Mouse (Mus musculus) intestine, embryonic 14.5 days (tissue): ENCODE data around the gene Ica1. TPM values are rescaled to one million over a fixed set of nuclear protein-coding genes. Genes with fewer than 3 reads are reported as not detected.

ENCODE experiments used
- ATAC-seq: fragments of 200-750 bp; cut with Nextera tagmentation; replicated peaks from 2 replicates; pipeline ENCODE4 v1.8.0; 2017; ENCODE audit warnings: low read depth, moderate number of reproducible peaks, moderate TSS enrichment, moderate library complexity; ENCODE audit not compliant: low FRiP score, low TSS enrichment
- DNase-seq: peaks from one replicate; pipeline ENCODE4 v3.0.0-alpha.2; 2018; ENCODE audit warnings: low spot score
- H3K27ac ChIP-seq: fragments of 300-500 bp; sonication (generic); 2 replicates; pipeline ENCODE4 v1.5.1; 2014; ENCODE audit warnings: low read depth, mild to moderate bottlenecking, control low read depth
- H3K27me3 ChIP-seq: fragments of 300-500 bp; sonication (generic); replicated peaks from 2 replicates; pipeline ENCODE4 v1.6.1; 2014; ENCODE audit warnings: low read length, control low read depth; ENCODE audit not compliant: control insufficient read depth, insufficient read depth
- H3K36me3 ChIP-seq: fragments of 300-500 bp; sonication (generic); 2 replicates; pipeline ENCODE4 v1.6.1; 2014; ENCODE audit warnings: low read length, control low read depth; ENCODE audit not compliant: control insufficient read depth, insufficient read depth
- H3K4me1 ChIP-seq: fragments of 300-500 bp; sonication (generic); replicated peaks from 2 replicates; pipeline ENCODE4 v1.6.1; 2014; ENCODE audit warnings: low read length, control low read depth, mixed read lengths; ENCODE audit not compliant: control insufficient read depth, insufficient read depth
- H3K4me2 ChIP-seq: fragments of 300-500 bp; sonication (generic); 2 replicates; pipeline ENCODE4 v1.6.1; 2014; ENCODE audit warnings: low read length
- H3K4me3 ChIP-seq: fragments of 300-500 bp; sonication (generic); 2 replicates; pipeline ENCODE4 v1.5.1; 2014; ENCODE audit warnings: low read depth, low read length, control low read depth, mixed read lengths
- H3K9ac ChIP-seq: fragments of 300-500 bp; sonication (generic); 2 replicates; pipeline ENCODE4 v1.6.1; 2014; ENCODE audit warnings: mild to moderate bottlenecking, low read length
- H3K9me3 ChIP-seq: fragments of 300-500 bp; sonication (generic); 2 replicates; pipeline ENCODE4 v1.6.1; 2016; ENCODE audit warnings: low read length, control low read depth; ENCODE audit not compliant: control insufficient read depth
- WGBS: fragments of 180-500 bp; shearing (Covaris S2); extraction: QIAGEN DNeasy Blood & Tissue Kit; methylation state at CpG from one replicate; pipeline ENCODE4 v1.1.7; 2014; 5-methylcytosine and 5-hydroxymethylcytosine counted together
- polyA plus RNA-seq: library from polyadenylated mRNA; unstranded; fragments of >200 nt; fragmentation: Nextera tagmentation; extraction: Ambion mirVana; gene quantifications from 2 replicates; pipeline ENCODE4 v1.2.1, GENCODE M21; 2014

Gene Ica1
- polyA plus RNA-seq, 1 experiment from 2014 or later: 18.6 TPM

DNA sequence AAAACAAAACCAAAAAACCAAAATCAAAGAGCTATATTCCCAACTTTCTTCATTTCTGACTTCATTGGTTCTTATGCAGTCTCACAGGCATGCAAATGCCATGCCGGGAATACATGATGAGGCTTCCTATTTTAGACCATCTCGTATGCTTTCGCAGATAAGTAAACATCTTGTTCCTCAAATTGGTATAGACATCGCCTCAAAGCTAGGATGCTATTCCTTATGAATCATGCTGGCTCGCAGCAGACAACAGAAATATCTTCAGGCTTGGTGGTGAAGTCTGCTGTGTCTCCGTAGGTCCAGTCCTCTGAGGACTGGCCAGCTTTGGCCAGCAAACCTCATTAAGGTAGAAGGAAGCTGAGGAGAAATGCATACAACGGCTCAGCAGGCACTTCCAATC, 60.3 kb downstream of the Ica1 start:
- Histone ChIP-seq H3K36me3 (no peaks in the 10 kb centered on the region), H3K4me2 (no peak overlapping the region), H3K4me3 (no peak overlapping the region), H3K9me3 (no peaks in the 10 kb centered on the region), H3K9ac (no peak overlapping the region), H3K4me1 (no peaks in the 10 kb centered on the region), H3K27me3 (no peaks in the 10 kb centered on the region), H3K27ac (no peak overlapping the region)
- no peak for DNase-seq
- whole genome bisulfite sequencing: 87% methylated on average over 7 of the region's 7 CpGs
- ATAC-seq: no peak

DNA sequence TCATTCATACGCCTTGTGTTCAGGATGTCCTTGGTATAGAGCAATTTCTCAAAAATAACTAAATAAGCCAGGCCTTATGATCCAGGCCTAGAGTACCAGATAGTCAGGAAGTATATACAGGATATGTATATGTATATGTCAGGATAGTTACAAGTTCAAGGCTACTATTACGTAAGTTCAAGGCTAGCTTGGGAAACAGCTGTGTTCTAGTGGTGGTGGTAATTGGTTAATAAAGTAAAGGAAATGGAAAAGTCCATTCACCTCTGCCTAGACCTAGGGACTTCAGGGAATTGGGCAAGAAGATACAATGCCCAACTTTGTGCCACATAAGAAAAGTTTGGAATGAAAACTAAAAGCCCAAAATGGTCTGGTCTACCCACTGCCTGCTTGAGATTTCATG, 61.7 kb downstream of the Ica1 start:
- H3K27ac ChIP-seq: no peak overlapping the region
- H3K4me3 ChIP-seq: no peak overlapping the region
- no peaks in the 10 kb centered on the region for H3K27me3 ChIP-seq
- H3K4me2 ChIP-seq: no peak overlapping the region
- whole genome bisulfite sequencing: 84% methylated on average over 2 of the region's 2 CpGs
- no peaks in the 10 kb centered on the region for H3K4me1 ChIP-seq
- H3K9me3 ChIP-seq: no peaks in the 10 kb centered on the region
- no peaks in the 10 kb centered on the region for H3K36me3 ChIP-seq
- no peak for DNase-seq
- ATAC-seq: no peak
- H3K9ac ChIP-seq: no peak overlapping the region

DNA sequence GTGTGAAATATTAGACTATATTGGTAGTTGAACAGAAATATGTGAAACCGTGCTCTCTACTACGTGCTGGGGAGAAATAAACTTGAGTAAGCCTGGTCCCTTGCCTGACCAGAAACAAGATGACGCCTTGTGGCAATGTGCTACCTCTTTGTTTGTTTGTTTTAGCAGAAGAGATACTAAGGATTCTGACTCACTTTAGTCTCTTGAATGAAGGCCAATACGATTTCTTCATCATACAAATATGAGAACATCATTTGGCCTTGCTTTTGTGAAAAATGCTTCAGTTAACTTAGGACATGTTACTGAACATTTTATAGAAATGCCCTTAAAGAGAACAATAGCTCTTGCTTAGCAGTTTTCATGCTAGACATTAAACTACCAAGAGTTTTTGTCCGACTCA, 67.0 kb downstream of the Ica1 start:
- ATAC-seq: no peak
- no peak overlapping the region for H3K9ac ChIP-seq
- 87% methylated on average over 5 of the region's 5 CpGs for WGBS

DNA sequence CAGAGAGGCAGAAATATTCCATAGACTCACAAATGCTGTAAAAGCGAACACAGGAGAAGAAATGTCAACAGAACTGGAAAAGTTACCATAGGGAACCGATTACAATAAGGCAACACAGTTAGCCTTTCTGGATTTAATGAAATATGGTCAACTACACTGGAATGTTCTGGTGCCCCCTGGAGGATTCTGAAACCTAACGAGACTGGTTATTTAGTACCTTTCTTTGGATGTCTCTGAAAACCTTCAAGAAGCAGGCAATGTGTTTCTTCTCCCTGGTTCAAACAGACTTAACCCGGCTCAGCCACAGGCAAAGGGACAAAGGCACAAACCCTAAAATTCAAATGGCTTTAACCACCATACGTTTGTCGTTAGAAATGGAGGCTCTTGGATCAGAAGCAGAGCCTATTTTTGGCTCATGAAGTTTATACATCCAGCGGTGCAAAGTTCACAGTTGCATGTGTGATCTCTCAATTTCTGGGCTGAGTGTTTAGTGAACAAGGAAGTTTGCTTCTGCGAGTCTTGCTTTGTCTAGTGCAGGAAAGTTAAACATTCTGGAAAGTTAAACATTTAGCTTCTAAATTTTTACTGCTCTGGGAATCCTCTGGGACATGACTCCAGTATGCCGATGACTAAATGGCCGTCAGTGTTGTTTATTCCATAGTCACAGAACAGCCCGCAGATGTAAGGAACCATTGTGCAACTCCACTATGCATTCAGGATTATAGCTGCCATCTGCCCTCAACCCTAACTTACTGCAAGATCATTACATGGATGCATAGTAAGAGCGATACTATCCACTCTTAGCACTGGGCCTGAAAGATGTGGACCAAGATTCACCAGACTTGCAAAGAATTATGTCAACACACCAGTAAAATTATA, 83.4 kb downstream of the Ica1 start:
- Histone ChIP-seq H3K9me3 (no peaks in the 10 kb centered on the region), H3K27me3 (no peaks in the 10 kb centered on the region), H3K4me3 (no peak overlapping the region), H3K27ac (peak overlapping the region; percentile 94), H3K4me2 (0 out of 2 replicates have a peak overlapping the region, but pooled peaks have one; percentile 4), H3K36me3 (no peaks in the 10 kb centered on the region), H3K9ac (no peak overlapping the region), H3K4me1 (peaks cover 18% of the 10 kb centered on the region)
- WGBS: 18% methylated on average over 12 of the region's 12 CpGs
- ATAC-seq (peak; percentile 78), DNase-seq (peak; percentile 61)

More for the DNA sequence above, 67.0 kb downstream of the Ica1 start:
- Histone ChIP-seq H3K36me3 (no peaks in the 10 kb centered on the region), H3K27ac (no peak overlapping the region), H3K4me3 (no peak overlapping the region), H3K4me1 (no peaks in the 10 kb centered on the region), H3K27me3 (no peaks in the 10 kb centered on the region), H3K4me2 (no peak overlapping the region), H3K9me3 (no peaks in the 10 kb centered on the region)
- DNase-seq: no peak

DNA sequence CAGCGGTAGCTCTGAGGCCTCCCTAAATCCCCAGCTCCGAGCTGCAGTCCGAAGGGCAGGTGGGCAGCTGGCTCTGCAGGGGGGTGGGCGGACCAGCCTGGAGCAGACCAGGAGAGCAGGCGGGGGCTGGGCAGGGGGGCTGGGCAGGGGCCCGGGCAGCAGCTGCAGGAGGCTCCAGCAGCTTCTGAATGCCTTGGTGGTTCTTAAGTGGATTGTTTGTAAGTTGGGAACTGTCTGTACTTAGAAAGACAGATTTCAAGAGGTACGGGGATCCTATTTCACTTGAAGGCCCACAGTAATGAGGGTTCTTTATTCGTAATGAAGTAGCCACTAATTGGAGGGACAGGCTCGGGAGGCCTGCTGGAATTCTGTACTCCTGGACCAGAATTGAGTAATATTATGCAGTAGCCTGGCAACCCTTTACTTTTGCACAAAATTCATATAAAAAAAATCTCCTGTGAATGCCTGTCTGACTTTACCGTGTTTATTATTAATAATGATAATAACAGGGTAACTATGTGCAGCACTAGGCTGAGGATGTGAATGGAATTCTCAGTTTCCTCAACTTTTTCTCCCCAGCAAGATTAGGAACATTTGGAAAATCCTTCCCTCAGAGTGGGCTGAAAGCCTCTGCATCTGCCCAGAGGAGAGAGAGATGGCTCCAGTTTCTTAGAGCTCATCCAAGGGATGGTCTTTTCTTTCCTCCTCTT, 84.2 kb downstream of the Ica1 start:
- WGBS: 15% methylated on average over 10 of the region's 10 CpGs
- no peaks in the 10 kb centered on the region for H3K27me3 ChIP-seq
- no peak overlapping the region for H3K9ac ChIP-seq
- peak; percentile 40; the same call in 1 of the 2 replicates for ATAC-seq
- no peak overlapping the region for H3K4me3 ChIP-seq
- DNase-seq: peak; percentile 64
- no peaks in the 10 kb centered on the region for H3K36me3 ChIP-seq
- H3K9me3 ChIP-seq: no peaks in the 10 kb centered on the region
- H3K4me1 ChIP-seq: peaks cover 18% of the 10 kb centered on the region
- H3K4me2 ChIP-seq: no peak overlapping the region
- H3K27ac ChIP-seq: peak overlapping the region; percentile 94

DNA sequence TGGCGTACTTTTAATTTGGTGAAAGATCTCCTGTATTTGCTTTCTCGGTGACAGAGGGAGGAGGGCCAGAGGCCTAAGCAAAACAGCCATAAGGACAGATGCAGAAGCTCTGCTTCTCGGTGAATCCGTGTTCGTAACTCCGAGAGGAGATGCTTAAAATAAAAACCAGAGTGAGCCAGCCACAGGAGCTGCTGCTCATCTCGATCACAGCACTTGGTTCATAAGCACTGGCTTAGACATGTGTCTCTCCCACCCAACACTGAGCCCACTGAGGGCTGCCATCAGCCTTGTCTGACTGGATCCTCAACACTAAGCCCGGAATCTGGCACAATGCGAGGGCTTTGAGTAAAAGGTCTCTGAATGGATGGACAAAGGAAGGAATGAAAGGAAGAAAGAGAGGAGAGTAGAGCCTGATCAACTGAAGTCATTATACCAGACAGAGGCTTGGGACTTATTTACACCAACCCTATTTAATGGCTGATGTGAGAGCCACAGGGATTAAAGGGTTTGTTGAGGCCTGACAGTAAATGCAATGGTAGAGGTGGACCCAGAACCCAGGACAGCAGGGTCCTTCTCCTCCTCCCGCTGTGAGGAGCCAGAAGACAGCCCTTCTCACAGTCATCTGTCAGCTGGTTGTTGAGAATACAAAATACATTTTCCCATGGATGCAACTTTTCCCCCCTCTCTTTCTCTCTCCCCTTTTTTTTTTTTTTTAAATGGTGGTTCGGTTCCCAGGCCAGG, 85.0 kb downstream of the Ica1 start:
- Histone ChIP-seq H3K36me3 (no peaks in the 10 kb centered on the region), H3K4me3 (no peak overlapping the region), H3K9ac (no peak overlapping the region), H3K27me3 (no peaks in the 10 kb centered on the region), H3K4me1 (peaks cover 18% of the 10 kb centered on the region), H3K9me3 (no peaks in the 10 kb centered on the region), H3K27ac (peak overlapping the region; percentile 94), H3K4me2 (no peak overlapping the region)
- DNase-seq: peak; percentile 53
- ATAC-seq: no peak
- 61% methylated on average over 11 of the region's 11 CpGs for WGBS

GRCm38 (mm10) chr6:8691199-8691975, 86.9 kb downstream of the Ica1 start:
- Histone ChIP-seq H3K9ac (no peak overlapping the region), H3K9me3 (no peaks in the 10 kb centered on the region), H3K4me2 (no peak overlapping the region), H3K27me3 (no peaks in the 10 kb centered on the region), H3K4me1 (peaks cover 18% of the 10 kb centered on the region), H3K27ac (no peak overlapping the region), H3K4me3 (no peak overlapping the region), H3K36me3 (no peaks in the 10 kb centered on the region)
- DNase-seq (no peak), ATAC-seq (no peak)
- 58% methylated on average over 2 of the region's 2 CpGs for WGBS

DNA sequence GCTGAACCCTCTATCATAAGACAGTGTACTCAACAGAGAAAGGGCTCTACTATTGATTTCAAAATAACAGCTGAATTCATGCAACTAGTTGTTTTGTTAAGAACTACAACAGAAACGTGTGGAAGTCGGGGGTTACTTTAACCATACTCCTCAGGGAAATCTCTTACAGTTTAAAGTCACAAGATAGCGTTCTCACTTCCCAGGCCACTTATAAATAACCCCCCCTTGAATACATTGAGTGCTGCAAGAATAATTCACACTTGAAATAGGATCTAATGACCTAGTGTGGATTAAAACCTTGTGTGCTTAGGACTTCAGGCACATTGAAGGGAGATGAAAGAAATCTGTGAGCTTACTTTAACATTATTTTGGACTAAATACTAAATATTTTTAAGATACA, 87.8 kb downstream of the Ica1 start:
- H3K4me2 ChIP-seq: no peak overlapping the region
- no peaks in the 10 kb centered on the region for H3K27me3 ChIP-seq
- H3K4me1 ChIP-seq: peaks cover 18% of the 10 kb centered on the region
- WGBS: 55% methylated on average over 3 of the region's 3 CpGs
- H3K27ac ChIP-seq: no peak overlapping the region
- no peak for DNase-seq
- no peak overlapping the region for H3K4me3 ChIP-seq
- no peaks in the 10 kb centered on the region for H3K9me3 ChIP-seq
- no peak overlapping the region for H3K9ac ChIP-seq
- H3K36me3 ChIP-seq: no peaks in the 10 kb centered on the region
- no peak for ATAC-seq
